16 mouse cellular contexts compared by ENCODE assay signal in the genomic region with DNA sequence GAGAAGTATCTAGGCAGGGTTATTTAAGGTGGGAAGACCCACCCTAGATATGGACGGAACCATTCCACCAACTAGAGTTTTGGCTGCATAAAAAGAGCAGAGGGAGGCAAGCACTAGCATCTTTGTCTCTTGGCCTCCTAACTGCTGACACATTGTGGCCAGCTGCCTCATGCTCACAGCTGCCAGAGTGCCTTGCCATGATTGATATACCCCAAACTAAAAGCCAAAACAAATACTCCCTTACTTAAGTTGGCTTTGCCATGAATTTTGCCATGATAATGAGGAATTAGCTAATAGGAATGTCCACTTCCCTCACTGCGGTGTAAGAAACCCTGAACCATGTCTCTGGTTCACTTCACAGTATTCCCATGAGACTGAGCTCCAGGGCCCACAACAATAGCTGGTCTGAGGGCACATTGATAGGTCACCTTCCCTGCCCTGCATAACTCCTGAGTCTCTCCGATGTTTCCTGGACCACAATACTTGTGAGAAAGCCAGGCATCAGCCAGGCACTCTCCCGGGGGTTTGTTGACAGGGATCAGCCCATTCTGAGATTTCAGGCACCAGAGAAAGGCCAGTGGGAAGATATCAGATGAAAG.
DNase-seq lines count a peak whose midpoint lies in the region; ATAC-seq and TF ChIP-seq lines count a peak whose summit lies in the region.
"Had no signal": no experiment of that assay in that cellular context is flagged by ENCODE, and none has a peak within 500 bp of the region (broad histone marks: within the 10 kb centered on the region; RNA-seq: fewer than 3 reads in every experiment).

No protein-coding gene starts in this region.

- H3K79me2 ChIP-seq in liver, adult 2 months (ENCODE audit: control insufficient read depth, insufficient read depth, low read length), result no peaks in the 10 kb centered on the region
- H3K79me2 ChIP-seq in myocyte (ENCODE audit: control insufficient read depth, insufficient read depth), result no peaks in the 10 kb centered on the region

- H3K4me3 ChIP-seq in liver, adult 2 months (ENCODE audit: insufficient read depth, low read depth, low read length), result no peak overlapping the region
- no peak overlapping the region for H3K4me3 ChIP-seq in liver, embryonic 11.5 days (ENCODE audit: low read depth, low read length)
- no peak overlapping the region for H3K4me3 ChIP-seq in myocyte
- H3K4me3 ChIP-seq in midbrain, embryonic 10.5 days, result no peak overlapping the region
- H3K4me3 ChIP-seq: embryonic facial prominence, embryonic 13.5 days; forebrain, embryonic 12.5 days; heart, adult 2 months; hindbrain, embryonic 15.5 days; limb, embryonic 10.5 days; liver, embryonic 15.5 days had no signal

- TF ChIP-seq CTCF in liver, adult 2 months (IDR thresholded peaks at IDR 0.05; ENCODE audit: low read depth, low read length), result no peak

- no peak overlapping the region for H3K9ac ChIP-seq in liver, adult 2 months (ENCODE audit: low read depth, low read length)
- no peak overlapping the region for H3K9ac ChIP-seq in liver, embryonic 11.5 days (ENCODE audit: low read depth, low read length)
- H3K9ac ChIP-seq: embryonic facial prominence, embryonic 13.5 days; forebrain, embryonic 12.5 days; hindbrain, embryonic 15.5 days; liver, embryonic 15.5 days had no signal

- H3K36me3 ChIP-seq in liver, adult 2 months (ENCODE audit: control insufficient read depth, insufficient read depth, low read length), result no peaks in the 10 kb centered on the region
- no peaks in the 10 kb centered on the region for H3K36me3 ChIP-seq in liver, embryonic 11.5 days (ENCODE audit: control insufficient read depth, insufficient read depth, low read length)
- H3K36me3 ChIP-seq in myocyte (ENCODE audit: control insufficient read depth, insufficient read depth), result no peaks in the 10 kb centered on the region
- no peaks in the 10 kb centered on the region for H3K36me3 ChIP-seq in midbrain, embryonic 10.5 days
- H3K36me3 ChIP-seq: embryonic facial prominence, embryonic 13.5 days; forebrain, embryonic 12.5 days; hindbrain, embryonic 15.5 days; limb, embryonic 10.5 days; liver, embryonic 15.5 days had no signal

- intact Hi-C loops in gastrocnemius, postnatal 14 days (cut with DNase I; ENCODE audit: low total_unique reads), result no loop called here
- intact Hi-C loops in gastrocnemius, postnatal 36 days (cut with DNase I), result no loop called here
- intact Hi-C loops in heart, postnatal 25 days (cut with DNase I), result no loop called here

- peak; percentile 23 for DNase-seq in gastrocnemius, postnatal 14 days
- DNase-seq in gastrocnemius, postnatal 36 days, result no peak
- DNase-seq in liver, adult 2 months (ENCODE audit: extremely low read depth, low read depth, low spot score), result peak; percentile 31
- DNase-seq in liver, embryonic 11.5 days (ENCODE audit: low spot score), result no peak
- peak; percentile 54 for DNase-seq in heart, postnatal 25 days (ENCODE audit: low spot score)
- no peak for DNase-seq in midbrain, embryonic 10.5 days (ENCODE audit: low spot score)
- DNase-seq in right cerebral cortex, adult 2 months (ENCODE audit: low spot score in 2 of 2), result no peak
- DNase-seq: right cerebral cortex, adult 18-20 months had no signal

- no peaks in the 10 kb centered on the region for H3K27me3 ChIP-seq in liver, adult 2 months (ENCODE audit: control insufficient read depth, insufficient read depth, low read length)
- no peaks in the 10 kb centered on the region for H3K27me3 ChIP-seq in liver, embryonic 11.5 days (replicated peaks; ENCODE audit: control insufficient read depth, insufficient read depth, low read length)
- H3K27me3 ChIP-seq in myocyte (ENCODE audit: control insufficient read depth, insufficient read depth, insufficient read length), result no peaks in the 10 kb centered on the region
- H3K27me3 ChIP-seq in midbrain, embryonic 10.5 days (ENCODE audit: low read depth, poor library complexity, severe bottlenecking), result no peaks in the 10 kb centered on the region
- H3K27me3 ChIP-seq: embryonic facial prominence, embryonic 13.5 days; forebrain, embryonic 12.5 days; hindbrain, embryonic 15.5 days; liver, embryonic 15.5 days had no signal

- no peak overlapping the region for H3K27ac ChIP-seq in liver, adult 2 months (replicated peaks; ENCODE audit: insufficient read depth, low read depth, low read length)
- no peak overlapping the region for H3K27ac ChIP-seq in liver, embryonic 11.5 days (ENCODE audit: low read depth, low read length)
- H3K27ac ChIP-seq in midbrain, embryonic 10.5 days (replicated peaks), result no peak overlapping the region
- H3K27ac ChIP-seq: embryonic facial prominence, embryonic 13.5 days; forebrain, embryonic 12.5 days; heart, adult 2 months; hindbrain, embryonic 15.5 days; kidney, postnatal 0 days; limb, embryonic 10.5 days; liver, embryonic 15.5 days had no signal

- no peak overlapping the region for H3ac ChIP-seq in myocyte (ENCODE audit: control insufficient read depth, insufficient read length)

- no peaks in the 10 kb centered on the region for H3K4me1 ChIP-seq in liver, adult 2 months (ENCODE audit: control insufficient read depth, insufficient read depth, low read length)
- H3K4me1 ChIP-seq in liver, embryonic 11.5 days (replicated peaks; ENCODE audit: control insufficient read depth, insufficient read depth, low read length), result no peaks in the 10 kb centered on the region
- peaks cover under 1% of the 10 kb centered on the region; the same call in 1 of the 2 replicates for H3K4me1 ChIP-seq in midbrain, embryonic 10.5 days
- H3K4me1 ChIP-seq: forebrain, embryonic 12.5 days; hindbrain, embryonic 15.5 days; limb, embryonic 10.5 days; liver, embryonic 15.5 days had no signal

- no peak overlapping the region for H3K4me2 ChIP-seq in liver, embryonic 11.5 days
- no peak overlapping the region for H3K4me2 ChIP-seq in myocyte (ENCODE audit: low read depth)
- H3K4me2 ChIP-seq: embryonic facial prominence, embryonic 13.5 days; forebrain, embryonic 12.5 days; hindbrain, embryonic 15.5 days; liver, embryonic 15.5 days had no signal

- ATAC-seq in liver, embryonic 11.5 days (replicated peaks; ENCODE audit: low FRiP score), result no peak

- no peaks in the 10 kb centered on the region for H3K9me3 ChIP-seq in liver, embryonic 11.5 days (ENCODE audit: control insufficient read depth, low read length)
- H3K9me3 ChIP-seq in midbrain, embryonic 10.5 days (replicated peaks), result no peaks in the 10 kb centered on the region
- H3K9me3 ChIP-seq: embryonic facial prominence, embryonic 13.5 days; forebrain, embryonic 12.5 days; hindbrain, embryonic 15.5 days; limb, embryonic 10.5 days; liver, embryonic 15.5 days had no signal

- TF ChIP-seq POLR2A in liver, adult 2 months (IDR thresholded peaks at IDR 0.05; ENCODE audit: extremely low read depth, insufficient read depth, low read length), result no peak
- TF ChIP-seq POLR2A in myocyte (IDR thresholded peaks at IDR 0.05; ENCODE audit: insufficient read length, low read depth), result no peak

- 61% methylated on average over 4 of the region's 4 CpGs for WGBS in liver, adult 2 months
- 69% methylated on average over 4 of the region's 4 CpGs for WGBS in liver, embryonic 11.5 days
- WGBS in midbrain, embryonic 10.5 days, result 84% methylated on average over 4 of the region's 4 CpGs

TF ChIP-seq in myocyte, 11 proteins besides CTCF, POLR2A, EP300 and RAD21:
- TF ChIP-seq E2F4 (IDR thresholded peaks at IDR 0.05; ENCODE audit: insufficient read depth), result no peak
- no peak for TF ChIP-seq MAX (IDR thresholded peaks at IDR 0.05; ENCODE audit: low read depth)
- TF ChIP-seq POLR2AphosphoS2 (IDR thresholded peaks at IDR 0.05; ENCODE audit: insufficient read length, low read depth), result no peak
- peak; percentile 50 for TF ChIP-seq TCF12 (IDR thresholded peaks at IDR 0.05; ENCODE audit: insufficient read depth, poor library complexity, severe bottlenecking)
- no peak for TF ChIP-seq CEBPB (IDR thresholded peaks at IDR 0.05; ENCODE audit: insufficient read depth, poor library complexity, severe bottlenecking)
- TF ChIP-seq TCF3 (IDR thresholded peaks at IDR 0.05; ENCODE audit: insufficient read length, low read depth), result peak; percentile 68
- TF ChIP-seq MYOG (IDR thresholded peaks at IDR 0.05; ENCODE audit: control insufficient read depth in 1 of 3, insufficient read depth in 1 of 3, insufficient read length in 2 of 3, low read depth in 2 of 3), result peak; percentile 46 to 73 (median 53)
- no peak for TF ChIP-seq SRF (IDR thresholded peaks at IDR 0.05; ENCODE audit: control insufficient read depth, insufficient read length, low read depth)
- TF ChIP-seq MYOD1 (IDR thresholded peaks at IDR 0.05; ENCODE audit: control insufficient read depth in 1 of 3, insufficient read length in 2 of 3, low read depth in 2 of 3), result peak in 2 of 3 experiments; percentile 77 to 88
- TF ChIP-seq REST (IDR thresholded peaks at IDR 0.05; ENCODE audit: insufficient read depth, insufficient read length), result no peak
- no peak for TF ChIP-seq USF1 (IDR thresholded peaks at IDR 0.05; ENCODE audit: low read depth)
TF ChIP-seq in myocyte: peak in this region for 4.

Comparison
In these comparisons a context has a peak if more than half of its experiments do, and no peak if none do; other contexts are left out.
1. DNase-seq: peak in gastrocnemius, postnatal 14 days (single experiment), liver, adult 2 months (single experiment) and heart, postnatal 25 days (single experiment); none in gastrocnemius, postnatal 36 days (0 of 2), liver, embryonic 11.5 days (single experiment), midbrain, embryonic 10.5 days (single experiment) and right cerebral cortex, adult 2 months (0 of 2).